Mouse (Mus musculus) cortical plate, adult 2 months (tissue): ENCODE measurements around the gene Fam210b.

Experiments
- CTCF ChIP-seq: fragments of 200-500 bp; IDR thresholded peaks from 2 replicates; pipeline ENCODE4 v1.5.1; 2011; ENCODE audit warnings: mild to moderate bottlenecking, control low read depth, low read length; ENCODE audit not compliant: insufficient read depth; ENCODE audit errors: extremely low read depth
- POLR2A ChIP-seq: fragments of 200-500 bp; IDR thresholded peaks from 2 replicates; pipeline ENCODE4 v1.6.1; 2011; ENCODE audit warnings: mild to moderate bottlenecking, low read length, control low read depth; ENCODE audit not compliant: insufficient read depth; ENCODE audit errors: extremely low read depth

DNA sequence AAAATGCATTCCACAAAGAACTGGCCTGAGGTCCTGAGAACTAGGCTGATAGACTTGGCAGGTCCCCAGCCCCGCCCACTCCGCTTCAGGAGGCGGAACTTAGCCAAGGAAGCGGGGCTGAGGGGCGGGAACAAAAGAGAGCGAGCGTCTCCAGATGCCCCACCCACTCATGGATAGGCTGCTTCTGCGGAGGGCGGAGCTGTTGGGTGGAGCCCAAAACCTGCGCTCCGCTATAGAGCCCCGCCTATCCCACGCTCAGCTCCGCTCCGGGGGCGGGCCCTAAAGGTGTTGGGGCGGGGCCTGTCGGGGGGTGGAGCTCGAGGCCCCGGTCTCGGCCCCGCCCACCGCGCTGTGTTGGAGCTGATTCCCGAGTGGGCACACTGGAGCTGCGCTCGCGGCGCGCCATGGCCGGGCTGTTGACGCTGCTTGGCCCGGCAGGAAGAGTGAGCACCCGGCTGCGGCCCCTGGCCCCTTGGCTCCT is at the start of gene Fam210b:
- peak; percentile 55; the same call in 1 of the 2 replicates for TF ChIP-seq POLR2A
- no peak for TF ChIP-seq CTCF
